Mouse (Mus musculus) megakaryocyte, embryonic 14.5 days (primary cell): ENCODE measurements around the gene Gpa33. TPM values are rescaled to one million over a fixed set of nuclear protein-coding genes. Genes with fewer than 3 reads are reported as not detected.

Source experiments
- H3K27me3 ChIP-seq: replicated peaks from 2 replicates; pipeline ENCODE3; 2012; ENCODE audit warnings: inconsistent platforms
- H3K36me3 ChIP-seq: replicated peaks from 2 replicates; pipeline ENCODE3; 2012; ENCODE audit warnings: low read length, inconsistent platforms, mixed read lengths
- H3K4me1 ChIP-seq: 2 replicates; pipeline ENCODE4 v1.6.1; 2012; ENCODE audit warnings: inconsistent platforms
- H3K4me3 ChIP-seq: replicated peaks from 2 replicates; pipeline ENCODE3; 2012; ENCODE audit warnings: moderate library complexity, mild to moderate bottlenecking, inconsistent platforms
- H3K9me3 ChIP-seq: 2 replicates; pipeline ENCODE4 v1.6.1; 2012; ENCODE audit warnings: inconsistent platforms
- FLI1 ChIP-seq: IDR thresholded peaks from 2 replicates; pipeline ENCODE4 v1.6.1; 2012; ENCODE audit warnings: low read length, inconsistent platforms, mixed read lengths
- GATA1 ChIP-seq: IDR thresholded peaks from 3 replicates; pipeline ENCODE4 v1.6.1; 2012; ENCODE audit warnings: mixed read lengths, low read length, inconsistent platforms, borderline replicate concordance
- polyA plus RNA-seq: library from polyadenylated mRNA; stranded (reverse); fragments of >175 nt; gene quantifications from 2 replicates; pipeline ENCODE4 v1.2.3, GENCODE M21; 2012; ENCODE audit warnings: low replicate concordance; ENCODE audit not compliant: insufficient read depth

Gene Gpa33
- polyA plus RNA-seq, 1 experiment: not detected

DNA sequence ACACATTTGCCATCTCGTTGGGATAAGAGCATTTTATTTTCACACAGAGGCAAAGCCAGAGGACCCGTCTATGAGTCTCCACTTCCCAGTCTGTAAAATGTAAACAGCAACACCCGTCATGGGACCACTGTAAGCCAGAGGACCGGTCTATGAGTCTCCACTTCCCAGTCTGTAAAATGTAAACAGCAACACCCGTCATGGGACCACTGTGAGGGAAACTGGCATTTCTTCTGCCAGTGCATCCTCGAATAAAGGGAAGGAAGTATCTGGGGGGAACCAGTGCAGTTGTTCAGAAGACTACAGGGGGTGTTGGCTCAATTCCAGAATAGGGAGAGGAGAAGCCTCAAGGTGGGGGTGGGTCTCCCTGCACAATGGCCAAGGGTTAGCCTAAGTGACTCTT is 24.6 kb upstream of the Gpa33 start:
- Histone ChIP-seq H3K4me1 (peaks cover 10% of the 10 kb centered on the region), H3K4me3 (no peak overlapping the region), H3K27me3 (peaks cover 15% of the 10 kb centered on the region), H3K36me3 (no peaks in the 10 kb centered on the region), H3K9me3 (0 out of 2 replicates have a peak, but pooled peaks cover 5% of the 10 kb centered on the region)
- TF ChIP-seq GATA1: no peak
- no peak for TF ChIP-seq FLI1

DNA sequence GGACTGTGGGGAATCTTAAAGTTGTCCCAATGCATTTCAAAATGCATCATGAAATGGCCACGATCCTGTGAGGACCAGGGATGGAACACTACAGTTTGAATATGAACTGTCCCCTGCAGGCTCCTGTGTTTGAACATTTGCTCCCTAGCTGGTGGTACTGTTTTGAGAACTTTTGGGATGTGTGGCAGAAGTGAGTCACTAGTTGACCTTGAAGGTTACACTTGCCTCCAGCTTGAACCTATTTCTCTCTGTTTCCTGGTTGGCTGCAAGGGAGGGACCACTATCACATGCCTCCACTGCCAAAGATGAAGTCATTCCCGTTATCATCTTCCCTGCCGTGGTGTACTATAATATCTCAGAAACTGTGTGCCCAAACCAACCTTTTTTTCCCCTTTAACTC is 15.1 kb upstream of the Gpa33 start:
- no peak overlapping the region for H3K4me3 ChIP-seq
- H3K36me3 ChIP-seq: no peaks in the 10 kb centered on the region
- peaks cover 14% of the 10 kb centered on the region for H3K9me3 ChIP-seq
- H3K27me3 ChIP-seq: peaks cover 9% of the 10 kb centered on the region
- H3K4me1 ChIP-seq: no peaks in the 10 kb centered on the region; the same call in 1 of the 2 replicates
- no peak for TF ChIP-seq FLI1
- TF ChIP-seq GATA1: no peak

DNA sequence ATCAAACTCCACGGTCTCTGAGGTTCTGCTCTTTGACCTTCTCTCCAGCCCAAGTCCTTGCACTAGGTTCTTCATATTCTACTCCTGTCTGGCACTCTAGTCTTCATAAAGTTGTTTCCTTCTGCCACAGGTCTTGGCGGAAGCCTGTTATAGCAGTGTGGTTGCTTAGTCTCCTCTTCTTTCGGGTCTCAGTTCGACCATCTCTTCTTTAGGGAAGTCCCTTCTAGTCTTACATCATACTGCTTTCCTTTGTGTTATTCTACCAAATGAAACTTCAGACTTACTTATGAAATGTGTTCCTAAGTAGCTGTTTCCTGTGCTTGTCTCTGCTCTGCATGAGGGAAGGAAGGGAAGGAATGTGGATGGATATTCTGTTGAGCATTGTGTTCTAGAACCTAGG is 14.3 kb upstream of the Gpa33 start:
- peaks cover 9% of the 10 kb centered on the region for H3K27me3 ChIP-seq
- no peaks in the 10 kb centered on the region for H3K4me1 ChIP-seq
- peaks cover 14% of the 10 kb centered on the region for H3K9me3 ChIP-seq
- no peak overlapping the region for H3K4me3 ChIP-seq
- TF ChIP-seq FLI1: no peak
- TF ChIP-seq GATA1: no peak
- H3K36me3 ChIP-seq: no peaks in the 10 kb centered on the region

DNA sequence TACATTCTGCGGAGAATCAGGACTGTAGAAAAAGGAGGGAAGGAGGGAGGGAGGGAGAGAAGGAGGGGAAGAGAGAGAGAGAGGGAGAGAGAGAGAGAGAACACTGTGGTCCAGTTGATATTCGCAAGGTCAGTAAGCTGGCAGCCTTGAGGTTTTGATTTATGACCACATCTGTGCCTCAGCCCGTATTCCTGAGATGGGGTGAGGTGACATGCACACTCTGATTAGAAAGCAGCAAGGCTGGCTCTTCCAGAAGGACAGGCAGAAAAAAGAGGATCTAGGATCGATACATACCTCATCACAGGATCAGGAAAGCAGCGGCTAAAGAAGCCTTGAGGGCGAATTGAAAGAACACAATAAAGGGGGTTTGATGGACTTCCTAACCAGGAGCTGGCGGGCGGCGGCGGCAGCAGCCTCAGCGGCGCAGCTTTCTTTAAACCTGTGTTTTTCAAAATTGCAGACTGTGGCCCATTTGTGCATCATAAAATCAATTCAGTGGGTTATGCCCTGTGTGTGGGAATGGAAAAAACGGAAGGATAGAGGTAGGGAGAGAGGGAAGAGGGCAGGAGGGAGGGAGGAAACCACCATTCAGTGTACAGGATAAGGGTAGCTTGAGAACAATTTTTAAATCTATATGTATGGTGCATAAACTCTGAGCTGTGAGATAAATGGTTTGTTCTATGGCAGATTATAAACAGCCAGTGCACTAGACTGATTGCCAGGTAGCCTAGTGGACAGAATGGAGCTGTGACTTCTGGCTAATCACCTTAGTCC is 12.0 kb upstream of the Gpa33 start:
- Histone ChIP-seq H3K36me3 (no peaks in the 10 kb centered on the region), H3K27me3 (peaks cover 3% of the 10 kb centered on the region), H3K4me1 (peaks cover 11% of the 10 kb centered on the region), H3K4me3 (no peak overlapping the region), H3K9me3 (peaks cover 15% of the 10 kb centered on the region)
- TF ChIP-seq FLI1 (no peak), GATA1 (no peak)

DNA sequence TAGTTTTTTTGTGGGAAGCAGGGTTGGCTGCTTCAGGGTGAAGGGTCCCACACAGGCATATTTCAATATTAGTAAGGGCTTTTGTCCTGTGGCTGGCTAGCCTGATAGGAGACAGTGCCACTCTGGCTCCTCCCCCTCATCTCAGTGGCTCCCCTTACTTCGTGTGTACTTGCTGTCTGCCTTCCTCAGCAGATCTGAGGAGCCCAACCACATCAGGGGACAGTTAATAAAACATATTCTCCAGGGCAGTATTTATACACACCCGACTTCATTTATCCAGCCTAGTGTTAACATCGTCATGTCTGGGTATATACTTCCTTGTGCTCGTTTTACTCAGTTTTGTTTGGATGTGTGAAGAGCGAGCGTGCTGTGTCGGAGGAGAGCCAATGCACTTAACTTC is 7.9 kb upstream of the Gpa33 start:
- no peak overlapping the region for H3K4me3 ChIP-seq
- TF ChIP-seq GATA1 (no peak), FLI1 (no peak)
- H3K4me1 ChIP-seq: peaks cover 21% of the 10 kb centered on the region
- peaks cover 3% of the 10 kb centered on the region for H3K27me3 ChIP-seq
- peaks cover 7% of the 10 kb centered on the region for H3K9me3 ChIP-seq
- H3K36me3 ChIP-seq: no peaks in the 10 kb centered on the region

DNA sequence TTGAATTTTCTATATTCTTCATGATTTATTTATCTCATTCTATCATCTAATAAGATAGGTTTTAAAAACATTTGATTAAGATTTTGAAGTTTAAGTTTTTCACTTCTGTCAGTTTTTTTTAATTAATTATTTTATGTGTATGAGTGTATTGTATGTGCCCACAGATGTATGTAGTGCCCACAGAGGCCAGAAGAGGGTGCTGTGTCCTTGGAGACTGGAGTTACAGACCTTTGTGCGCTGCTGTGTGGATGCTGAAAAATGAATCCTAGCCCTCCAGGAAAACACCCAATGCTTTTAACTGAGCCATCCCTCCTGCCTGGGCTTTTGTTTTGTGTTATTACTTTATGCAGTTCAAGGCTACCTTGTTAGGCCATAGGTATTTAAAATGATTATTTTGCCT is 7.0 kb upstream of the Gpa33 start:
- Histone ChIP-seq H3K4me3 (no peak overlapping the region), H3K27me3 (peaks cover 3% of the 10 kb centered on the region), H3K36me3 (no peaks in the 10 kb centered on the region), H3K4me1 (peaks cover 25% of the 10 kb centered on the region), H3K9me3 (peaks cover 6% of the 10 kb centered on the region; the same call in 1 of the 2 replicates)
- TF ChIP-seq GATA1 (no peak), FLI1 (no peak)

DNA sequence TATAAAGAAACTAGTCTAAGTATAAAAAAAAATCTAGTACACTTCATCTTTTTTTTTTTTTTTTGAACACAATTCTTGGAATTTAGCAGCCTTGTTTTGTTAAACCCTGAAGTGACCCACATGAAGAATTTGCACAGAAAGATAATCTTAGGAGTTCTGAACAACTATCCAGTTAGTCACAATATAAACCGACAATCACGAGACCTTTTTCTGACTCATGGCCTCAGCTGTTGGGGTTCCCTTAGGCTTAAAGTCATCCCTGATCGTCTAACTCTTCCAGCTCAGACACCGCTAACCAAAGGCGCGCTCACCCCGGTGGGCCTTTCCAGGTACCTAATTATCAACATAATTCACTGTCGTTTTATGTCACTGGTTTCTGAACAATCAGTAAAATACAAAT is 6.3 kb upstream of the Gpa33 start:
- H3K27me3 ChIP-seq: peaks cover 3% of the 10 kb centered on the region
- no peak for TF ChIP-seq FLI1
- no peak for TF ChIP-seq GATA1
- H3K36me3 ChIP-seq: no peaks in the 10 kb centered on the region

DNA sequence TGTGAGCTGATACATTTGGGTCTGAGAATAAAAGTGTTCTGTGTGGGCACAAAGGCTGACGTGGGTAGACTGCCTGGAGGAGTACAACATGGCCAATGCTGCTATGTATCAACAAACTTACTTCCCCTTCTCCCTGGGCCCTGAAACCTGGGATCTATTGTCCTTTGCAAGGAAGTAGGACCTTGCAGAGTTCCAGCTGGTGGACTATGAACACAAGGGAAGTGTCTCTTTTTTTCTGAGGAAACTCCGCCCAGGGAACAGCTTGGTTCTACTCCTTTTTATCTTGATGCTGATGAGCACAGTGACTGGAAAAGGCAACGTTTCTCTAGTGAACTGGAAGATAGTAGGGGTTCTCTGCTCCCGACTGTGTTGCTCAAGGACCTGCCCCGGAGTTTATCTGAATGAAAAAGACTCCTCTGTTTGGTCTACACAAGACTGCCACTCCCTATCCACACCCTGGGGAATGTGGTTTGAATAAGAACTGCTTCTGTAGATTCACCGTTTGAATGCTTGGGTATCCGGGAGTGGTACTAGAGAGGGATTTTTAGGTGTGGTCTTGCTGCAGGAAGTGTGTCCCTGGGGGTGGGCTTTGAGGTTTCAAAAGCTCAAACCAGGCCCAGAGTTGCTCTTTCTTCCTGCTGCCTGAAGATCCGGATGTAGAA is 5.0 kb upstream of the Gpa33 start:
- H3K4me1 ChIP-seq: peaks cover 34% of the 10 kb centered on the region
- TF ChIP-seq FLI1 (no peak), GATA1 (no peak)
- peaks cover 3% of the 10 kb centered on the region for H3K27me3 ChIP-seq
- H3K36me3 ChIP-seq: no peaks in the 10 kb centered on the region
- peaks cover 6% of the 10 kb centered on the region; the same call in 1 of the 2 replicates for H3K9me3 ChIP-seq
- H3K4me3 ChIP-seq: no peak overlapping the region

More for the DNA sequence above, 6.3 kb upstream of the Gpa33 start:
- Histone ChIP-seq H3K9me3 (peaks cover 6% of the 10 kb centered on the region; the same call in 1 of the 2 replicates), H3K4me1 (peaks cover 29% of the 10 kb centered on the region), H3K4me3 (no peak overlapping the region)

DNA sequence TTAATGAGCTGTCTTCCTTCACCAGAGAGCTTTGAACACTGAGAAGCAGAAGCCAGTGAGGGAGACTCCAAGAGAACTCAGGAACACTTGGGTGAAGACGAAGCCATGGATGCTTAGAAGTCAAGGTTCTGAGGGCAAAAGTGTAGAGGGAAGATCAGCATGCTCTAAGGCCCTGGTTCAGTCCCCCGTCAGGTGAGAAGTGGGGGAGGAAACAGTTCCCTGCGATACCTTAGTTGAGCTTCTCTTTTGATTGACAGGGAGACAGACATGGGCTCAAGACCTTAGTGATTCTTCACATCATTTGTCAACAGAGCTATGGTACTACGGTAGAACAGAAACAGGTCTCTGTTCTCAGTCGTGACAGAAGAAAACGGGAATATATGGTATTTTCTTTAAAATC is 3.7 kb upstream of the Gpa33 start:
- Histone ChIP-seq H3K4me1 (peaks cover 41% of the 10 kb centered on the region), H3K9me3 (peaks cover 6% of the 10 kb centered on the region; the same call in 1 of the 2 replicates), H3K36me3 (no peaks in the 10 kb centered on the region), H3K27me3 (peaks cover 5% of the 10 kb centered on the region), H3K4me3 (no peak overlapping the region)
- TF ChIP-seq FLI1 (no peak), GATA1 (no peak)

DNA sequence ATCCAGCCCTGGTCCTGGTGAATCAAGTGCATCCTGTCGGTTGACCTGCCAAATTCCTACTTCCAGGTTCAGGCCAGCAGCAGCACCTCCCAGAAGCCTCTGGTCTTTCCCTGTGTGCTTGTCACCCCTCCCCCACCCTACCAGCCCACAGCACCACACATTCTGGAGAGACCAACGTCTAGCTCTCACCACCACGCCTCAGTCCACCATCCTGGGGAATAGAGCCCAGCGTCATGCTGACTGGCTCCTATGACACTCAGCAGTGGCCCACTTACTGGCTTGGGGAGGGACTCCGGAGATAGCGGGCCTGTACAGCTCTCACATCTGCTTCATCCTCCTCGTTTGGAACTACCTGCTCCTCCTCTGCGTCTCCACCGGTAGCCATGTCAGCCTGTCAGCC is 3.2 kb upstream of the Gpa33 start:
- no peak for TF ChIP-seq FLI1
- no peak for TF ChIP-seq GATA1
- Histone ChIP-seq H3K9me3 (peaks cover 6% of the 10 kb centered on the region; the same call in 1 of the 2 replicates), H3K36me3 (no peaks in the 10 kb centered on the region), H3K4me3 (no peak overlapping the region), H3K4me1 (peaks cover 41% of the 10 kb centered on the region), H3K27me3 (peaks cover 9% of the 10 kb centered on the region)
